Mouse (Mus musculus) CD4-positive, CD25-positive, alpha-beta regulatory T cell, adult 9 weeks (primary cell): ENCODE data around the gene S100a8. TPM values are rescaled to one million over a fixed set of nuclear protein-coding genes. Genes with fewer than 3 reads are reported as not detected.

Experiments
- polyA plus RNA-seq: library from polyadenylated mRNA; unstranded; fragments of 100-300 nt; shearing (Covaris generic); gene quantifications from one replicate; pipeline ENCODE4 v1.2.1, GENCODE M21; 2017

Gene S100a8
- polyA plus RNA-seq, result not detected

GRCm38 (mm10) chr3:90668846-90669245 is at the start of gene S100a8:
S100a8 (plus strand) TSS chr3:90668978.

GRCm38 (mm10) chr3:90653717-90654116 is 15.1 kb upstream of the S100a8 start, which contains the start of gene S100a7a:
S100a7a (plus strand) TSS chr3:90654017.

GRCm38 (mm10) chr3:90695613-90696012 is 26.8 kb downstream of the S100a8 start, which contains the start of gene S100a9:
S100a9 (minus strand) TSS chr3:90695721.

Other genes starting within 250 kb of the S100a8 start
- 41.4 TPM for gene Ints3, start 235.4 kb upstream of the S100a8 start, polyA plus RNA-seq
- not detected for gene Npr1, start 203.1 kb upstream of the S100a8 start, polyA plus RNA-seq
- 117 TPM for gene Ilf2, start 192.9 kb upstream of the S100a8 start, polyA plus RNA-seq
- 93.2 TPM for gene Snapin, start 177.9 kb upstream of the S100a8 start, polyA plus RNA-seq
- gene Chtop, start 159.5 kb upstream of the S100a8 start, polyA plus RNA-seq, result 193 TPM
- gene S100a1, start 154.6 kb upstream of the S100a8 start, polyA plus RNA-seq, result 3.7 TPM
- gene S100a13, start 154.5 kb upstream of the S100a8 start, polyA plus RNA-seq, result 154 TPM
- gene S100a14, start 142.1 kb upstream of the S100a8 start, polyA plus RNA-seq, result not detected
- gene S100a16, start 131.7 kb upstream of the S100a8 start, polyA plus RNA-seq, result not detected
- 1.9 TPM for gene S100a3, start 108.4 kb upstream of the S100a8 start, polyA plus RNA-seq
- gene S100a2, start 78.7 kb upstream of the S100a8 start, polyA plus RNA-seq, result not detected
- not detected for gene Gm42674, start 67.1 kb upstream of the S100a8 start, polyA plus RNA-seq
- gene S100a4, start 65.2 kb upstream of the S100a8 start, polyA plus RNA-seq, result 213 TPM
- not detected for gene S100a5, start 60.5 kb upstream of the S100a8 start, polyA plus RNA-seq
- 296 TPM for gene S100a6, start 56.1 kb upstream of the S100a8 start, polyA plus RNA-seq
- gene S100a7a, start 15.0 kb upstream of the S100a8 start, polyA plus RNA-seq, result not detected
- not detected for gene S100a9, start 26.7 kb downstream of the S100a8 start, polyA plus RNA-seq
- not detected for gene Pglyrp4, start 57.9 kb downstream of the S100a8 start, polyA plus RNA-seq
- gene Gm5849, start 108.9 kb downstream of the S100a8 start, polyA plus RNA-seq, result not detected